Mouse (Mus musculus): Measurements from ENCODE around the gene D430042O09Rik. TPM values are rescaled to one million over a fixed set of nuclear protein-coding genes. Genes with fewer than 3 reads are reported as not detected.

Gene D430042O09Rik
- polyA plus RNA-seq, 1 experiment from 2014 or later = 10.3 TPM

- Histone ChIP-seq H3K27me3 (replicated peaks) (no peaks in the 10 kb centered on the region), H3K4me2 (no peak overlapping the region), H3K4me3 (no peak overlapping the region), H3K27ac (ENCODE audit: poor library complexity, severe bottlenecking) (peak overlapping the region; percentile 95), H3K36me3 (peaks cover 8% of the 10 kb centered on the region; the same call in 1 of the 2 replicates), H3K9ac (no peak overlapping the region; the same call in 1 of the 2 replicates), H3K9me3 (replicated peaks) (no peaks in the 10 kb centered on the region), H3K4me1 (replicated peaks) (peaks cover 63% of the 10 kb centered on the region)
- ATAC-seq (ENCODE audit: insufficient number of reproducible peaks, low FRiP score) = no peak
- 73% methylated on average over 7 of the region's 7 CpGs for WGBS
Observed at GRCm38 (mm10) chr7:125762883-125763830, 55.5 kb downstream of the D430042O09Rik start.

GRCm38 (mm10) chr7:125764373-125764772 lies 56.7 kb downstream of the D430042O09Rik start:
- Histone ChIP-seq H3K9ac (peak overlapping the region; percentile 44; the same call in 1 of the 2 replicates), H3K27me3 (replicated peaks) (no peaks in the 10 kb centered on the region), H3K9me3 (replicated peaks) (no peaks in the 10 kb centered on the region), H3K4me1 (replicated peaks) (peaks cover 65% of the 10 kb centered on the region), H3K27ac (ENCODE audit: poor library complexity, severe bottlenecking) (peak overlapping the region; percentile 95), H3K4me3 (no peak overlapping the region), H3K36me3 (peaks cover 8% of the 10 kb centered on the region; the same call in 1 of the 2 replicates), H3K4me2 (no peak overlapping the region)
- 35% methylated on average over 3 of the region's 3 CpGs for WGBS
- peak; percentile 81 for ATAC-seq (ENCODE audit: insufficient number of reproducible peaks, low FRiP score)

- ATAC-seq (ENCODE audit: insufficient number of reproducible peaks, low FRiP score) = peak; percentile 37; the same call in 1 of the 2 replicates
Observed at GRCm38 (mm10) chr7:125766976-125767831, 59.5 kb downstream of the D430042O09Rik start.

GRCm38 (mm10) chr7:125772961-125773571 lies 65.4 kb downstream of the D430042O09Rik start:
- Histone ChIP-seq H3K36me3 (peaks cover 6% of the 10 kb centered on the region), H3K4me3 (no peak overlapping the region), H3K27me3 (replicated peaks) (no peaks in the 10 kb centered on the region), H3K4me1 (replicated peaks) (peaks cover 26% of the 10 kb centered on the region), H3K9me3 (replicated peaks) (no peaks in the 10 kb centered on the region), H3K27ac (ENCODE audit: poor library complexity, severe bottlenecking) (0 out of 2 replicates have a peak overlapping the region, but pooled peaks have one; percentile 29), H3K9ac (peak overlapping the region; percentile 37; the same call in 1 of the 2 replicates), H3K4me2 (no peak overlapping the region; the same call in 1 of the 2 replicates)
- 65% methylated on average over 13 of the region's 13 CpGs for WGBS
- no peak for ATAC-seq (ENCODE audit: insufficient number of reproducible peaks, low FRiP score)

More at GRCm38 (mm10) chr7:125766976-125767831, 59.5 kb downstream of the D430042O09Rik start:
- Histone ChIP-seq H3K36me3 (no peaks in the 10 kb centered on the region), H3K4me2 (no peak overlapping the region), H3K4me1 (replicated peaks) (peaks cover 64% of the 10 kb centered on the region), H3K27ac (ENCODE audit: poor library complexity, severe bottlenecking) (peak overlapping the region; percentile 74), H3K4me3 (no peak overlapping the region), H3K9ac (peak overlapping the region; percentile 25; the same call in 1 of the 2 replicates), H3K27me3 (replicated peaks) (no peaks in the 10 kb centered on the region), H3K9me3 (replicated peaks) (no peaks in the 10 kb centered on the region)
- 52% methylated on average over 9 of the region's 9 CpGs for WGBS

- 89% methylated on average over 1 of the region's 1 CpGs for WGBS
- ATAC-seq (ENCODE audit: insufficient number of reproducible peaks, low FRiP score) = no peak
- H3K36me3 ChIP-seq = peaks cover 4% of the 10 kb centered on the region; the same call in 1 of the 2 replicates
- no peaks in the 10 kb centered on the region for H3K4me1 ChIP-seq (replicated peaks)
- no peaks in the 10 kb centered on the region for H3K9me3 ChIP-seq (replicated peaks)
- H3K4me2 ChIP-seq = no peak overlapping the region
- no peak overlapping the region for H3K27ac ChIP-seq (ENCODE audit: poor library complexity, severe bottlenecking)
- no peaks in the 10 kb centered on the region for H3K27me3 ChIP-seq (replicated peaks)
- no peak overlapping the region for H3K4me3 ChIP-seq
- no peak overlapping the region for H3K9ac ChIP-seq
Observed at GRCm38 (mm10) chr7:125783206-125783605, 75.5 kb downstream of the D430042O09Rik start.

GRCm38 (mm10) chr7:125786105-125786504 lies 78.4 kb downstream of the D430042O09Rik start:
- Histone ChIP-seq H3K9me3 (replicated peaks) (no peaks in the 10 kb centered on the region), H3K27me3 (replicated peaks) (no peaks in the 10 kb centered on the region), H3K36me3 (peaks cover 4% of the 10 kb centered on the region; the same call in 1 of the 2 replicates), H3K4me2 (no peak overlapping the region), H3K9ac (no peak overlapping the region), H3K4me1 (replicated peaks) (no peaks in the 10 kb centered on the region), H3K27ac (ENCODE audit: poor library complexity, severe bottlenecking) (no peak overlapping the region), H3K4me3 (no peak overlapping the region)
- no peak for ATAC-seq (ENCODE audit: insufficient number of reproducible peaks, low FRiP score)
- 80% methylated on average over 5 of the region's 5 CpGs for WGBS

GRCm38 (mm10) chr7:125787046-125787445 lies 79.4 kb downstream of the D430042O09Rik start:
- WGBS = 64% methylated on average over 7 of the region's 7 CpGs
- Histone ChIP-seq H3K27me3 (replicated peaks) (no peaks in the 10 kb centered on the region), H3K4me1 (replicated peaks) (no peaks in the 10 kb centered on the region), H3K9me3 (replicated peaks) (no peaks in the 10 kb centered on the region), H3K9ac (no peak overlapping the region), H3K36me3 (peaks cover 4% of the 10 kb centered on the region; the same call in 1 of the 2 replicates), H3K4me2 (no peak overlapping the region), H3K4me3 (no peak overlapping the region), H3K27ac (ENCODE audit: poor library complexity, severe bottlenecking) (no peak overlapping the region)
- ATAC-seq (ENCODE audit: insufficient number of reproducible peaks, low FRiP score) = no peak

GRCm38 (mm10) chr7:125790039-125790438 lies 82.4 kb downstream of the D430042O09Rik start:
- no peak overlapping the region for H3K4me2 ChIP-seq
- H3K9me3 ChIP-seq (replicated peaks) = no peaks in the 10 kb centered on the region
- H3K27ac ChIP-seq (ENCODE audit: poor library complexity, severe bottlenecking) = no peak overlapping the region
- no peak overlapping the region for H3K9ac ChIP-seq
- H3K4me3 ChIP-seq = no peak overlapping the region
- no peaks in the 10 kb centered on the region for H3K36me3 ChIP-seq
- ATAC-seq (ENCODE audit: insufficient number of reproducible peaks, low FRiP score) = no peak
- peaks cover 17% of the 10 kb centered on the region for H3K4me1 ChIP-seq (replicated peaks)
- H3K27me3 ChIP-seq (replicated peaks) = no peaks in the 10 kb centered on the region
- WGBS = 66% methylated on average over 8 of the region's 8 CpGs

GRCm38 (mm10) chr7:125806571-125806970 lies 98.9 kb downstream of the D430042O09Rik start:
- ATAC-seq (ENCODE audit: insufficient number of reproducible peaks, low FRiP score) = no peak
- 89% methylated on average over 1 of the region's 1 CpGs for WGBS

GRCm38 (mm10) chr7:125808210-125808609 lies 100.5 kb downstream of the D430042O09Rik start:
- 73% methylated on average over 3 of the region's 3 CpGs for WGBS
- peaks cover 6% of the 10 kb centered on the region; the same call in 1 of the 2 replicates for H3K36me3 ChIP-seq
- H3K27ac ChIP-seq (ENCODE audit: poor library complexity, severe bottlenecking) = no peak overlapping the region
- H3K27me3 ChIP-seq (replicated peaks) = no peaks in the 10 kb centered on the region
- no peak overlapping the region for H3K9ac ChIP-seq
- no peak overlapping the region for H3K4me3 ChIP-seq
- ATAC-seq (ENCODE audit: insufficient number of reproducible peaks, low FRiP score) = no peak
- 0 out of 2 replicates have a peak, but pooled peaks cover 2% of the 10 kb centered on the region for H3K4me1 ChIP-seq (replicated peaks)
- no peaks in the 10 kb centered on the region for H3K9me3 ChIP-seq (replicated peaks)
- H3K4me2 ChIP-seq = no peak overlapping the region

More at GRCm38 (mm10) chr7:125806571-125806970, 98.9 kb downstream of the D430042O09Rik start:
- no peaks in the 10 kb centered on the region for H3K36me3 ChIP-seq
- no peak overlapping the region for H3K27ac ChIP-seq (ENCODE audit: poor library complexity, severe bottlenecking)
- no peak overlapping the region for H3K4me2 ChIP-seq
- peaks cover 7% of the 10 kb centered on the region; the same call in 1 of the 2 replicates for H3K4me1 ChIP-seq (replicated peaks)
- no peaks in the 10 kb centered on the region for H3K9me3 ChIP-seq (replicated peaks)
- H3K9ac ChIP-seq = no peak overlapping the region
- H3K27me3 ChIP-seq (replicated peaks) = no peaks in the 10 kb centered on the region
- H3K4me3 ChIP-seq = no peak overlapping the region

Measured in heart, embryonic 12.5 days (tissue).